Mouse (Mus musculus): ENCODE measurements around the gene Atp11a.

Atp11a gene

DNA sequence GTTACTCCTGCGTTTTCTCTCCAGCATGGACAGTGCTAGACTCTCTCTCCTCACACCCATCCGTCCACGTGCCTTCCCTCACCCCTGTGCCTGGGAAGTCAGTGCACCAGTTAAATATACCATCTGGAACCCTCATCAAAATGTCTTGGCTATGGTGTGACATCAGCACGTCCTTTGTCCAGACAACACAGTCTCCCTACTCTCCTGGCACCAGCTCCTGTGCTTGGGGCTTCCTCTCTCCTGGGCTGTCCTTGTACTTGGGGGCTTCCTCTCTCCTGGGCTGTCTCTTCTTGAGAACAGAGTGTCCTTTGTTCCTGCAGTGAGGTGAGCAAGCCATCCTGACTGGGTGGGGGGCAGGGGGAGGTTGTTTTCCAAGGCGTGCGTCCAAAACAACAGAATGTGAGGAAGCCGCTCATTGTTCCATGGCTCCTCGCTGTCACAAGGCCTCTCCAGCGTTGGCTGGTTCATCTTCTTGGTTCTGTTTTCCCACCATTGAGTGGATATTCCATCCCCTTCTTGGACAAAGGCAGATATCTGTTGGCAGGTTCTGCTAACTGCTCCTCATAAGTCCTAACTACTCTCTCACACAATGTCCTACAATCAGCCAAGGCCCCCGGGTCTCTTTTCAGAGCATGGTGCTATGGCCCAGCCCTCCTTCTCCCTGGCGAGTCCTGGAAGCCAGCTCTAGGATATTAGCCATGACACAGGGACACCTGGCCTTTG, 148.9 kb downstream of the Atp11a start:
- DNase-seq (ENCODE audit: low spot score in 2 of 2) = no peak

DNA sequence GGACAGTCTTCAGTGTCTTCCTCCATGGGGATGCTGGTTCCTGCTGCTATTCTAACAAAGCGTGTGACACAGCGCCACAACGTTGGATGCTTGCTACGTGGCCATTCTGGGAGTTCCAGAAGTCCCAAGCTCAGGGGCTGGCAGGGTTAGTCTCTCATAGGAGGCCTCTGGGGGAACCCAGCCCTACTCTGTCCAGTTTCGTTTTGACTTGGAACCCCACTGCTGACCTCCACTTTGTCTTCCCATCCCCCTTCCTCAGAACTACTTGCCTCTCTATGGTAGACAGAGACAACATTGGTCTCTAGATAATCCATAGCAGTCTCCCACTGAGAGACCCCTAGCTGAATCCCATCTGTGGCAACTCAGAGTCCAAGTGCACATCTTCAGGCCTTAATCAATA, 149.8 kb downstream of the Atp11a start:
- no peak for DNase-seq (ENCODE audit: low spot score in 2 of 2)

DNA sequence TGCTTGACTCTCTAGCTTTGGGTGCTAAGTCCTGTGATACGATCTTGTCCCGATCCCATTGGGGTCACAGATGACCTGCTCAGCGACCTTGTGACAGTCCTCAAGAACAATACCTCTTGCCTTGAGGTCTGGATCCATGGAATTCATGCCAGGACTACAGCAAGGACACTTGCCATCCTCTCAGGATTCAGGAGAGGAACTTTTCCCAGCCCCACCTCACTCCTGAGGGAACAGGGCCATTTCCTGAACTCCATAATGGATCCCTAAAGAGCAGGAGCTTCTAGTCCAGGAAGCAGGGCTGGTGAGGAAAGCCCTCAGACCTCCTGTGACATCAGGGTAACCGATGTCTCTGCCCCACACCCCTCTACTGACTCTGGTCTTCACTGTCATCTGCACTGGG, 150.9 kb downstream of the Atp11a start:
- DNase-seq (ENCODE audit: low spot score in 2 of 2) = no peak

DNA sequence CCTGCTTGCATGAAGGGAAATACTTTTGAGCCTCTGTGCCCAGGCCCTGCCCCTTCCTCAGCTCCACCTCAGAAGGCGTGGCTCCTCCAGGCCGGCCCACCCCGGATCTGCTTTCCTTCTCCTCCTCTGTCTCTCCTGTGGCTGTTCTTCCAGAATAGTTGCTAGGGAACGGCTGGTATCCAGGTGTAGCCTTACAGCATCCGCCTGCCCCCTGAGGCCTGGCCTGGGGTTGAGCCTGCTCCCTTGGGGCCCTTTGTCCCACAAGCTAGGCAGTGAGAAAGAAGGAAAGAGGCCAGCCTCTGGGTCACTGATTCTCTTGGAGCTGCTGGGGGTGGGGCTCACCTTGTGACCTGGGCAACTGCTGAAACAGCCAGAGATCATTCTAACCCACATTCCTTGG, 155.2 kb downstream of the Atp11a start:
- DNase-seq (ENCODE audit: low spot score in 2 of 2) = no peak

DNA sequence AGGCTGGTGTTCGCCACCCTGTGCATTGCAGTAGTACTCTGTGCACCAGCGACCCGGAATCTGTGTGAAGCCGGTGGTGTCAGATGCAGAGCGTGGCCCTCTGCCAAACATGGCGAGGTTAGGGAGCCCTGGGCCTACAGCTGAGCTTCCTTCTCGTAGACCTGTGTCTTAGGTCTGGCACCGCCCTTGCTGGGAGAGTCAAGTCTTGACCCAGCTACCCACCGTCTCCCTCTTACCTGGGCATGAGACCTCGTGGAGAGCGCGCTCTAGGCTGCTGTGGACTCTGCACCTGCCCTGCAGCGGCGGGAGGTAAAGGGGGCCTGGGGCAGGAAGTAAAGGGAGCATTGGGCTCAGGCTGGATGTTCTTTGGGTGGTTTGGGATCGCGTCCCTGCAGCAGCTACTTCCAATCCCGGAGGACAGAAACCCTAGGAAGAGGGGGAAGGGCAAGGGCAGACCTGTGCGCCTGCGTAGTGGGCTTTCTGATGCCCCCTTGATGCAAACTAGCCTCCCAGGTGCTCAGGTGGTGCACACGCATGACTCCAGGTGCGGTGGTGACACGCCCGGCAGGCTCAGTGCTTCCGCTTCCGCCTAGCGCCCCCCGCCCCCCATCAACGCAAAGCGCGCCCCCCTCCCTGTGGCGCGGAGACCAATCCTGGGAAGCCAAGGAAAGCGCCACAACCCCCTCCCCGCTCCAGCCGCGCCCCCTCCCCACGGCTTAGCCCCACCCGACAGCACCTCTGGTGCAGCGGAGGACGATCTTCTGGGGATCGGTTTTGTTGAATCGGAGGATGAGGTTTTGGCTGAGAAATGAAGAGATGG, 158.6 kb downstream of the Atp11a start:
- DNase-seq (ENCODE audit: low spot score in 2 of 2) = no peak

DNA sequence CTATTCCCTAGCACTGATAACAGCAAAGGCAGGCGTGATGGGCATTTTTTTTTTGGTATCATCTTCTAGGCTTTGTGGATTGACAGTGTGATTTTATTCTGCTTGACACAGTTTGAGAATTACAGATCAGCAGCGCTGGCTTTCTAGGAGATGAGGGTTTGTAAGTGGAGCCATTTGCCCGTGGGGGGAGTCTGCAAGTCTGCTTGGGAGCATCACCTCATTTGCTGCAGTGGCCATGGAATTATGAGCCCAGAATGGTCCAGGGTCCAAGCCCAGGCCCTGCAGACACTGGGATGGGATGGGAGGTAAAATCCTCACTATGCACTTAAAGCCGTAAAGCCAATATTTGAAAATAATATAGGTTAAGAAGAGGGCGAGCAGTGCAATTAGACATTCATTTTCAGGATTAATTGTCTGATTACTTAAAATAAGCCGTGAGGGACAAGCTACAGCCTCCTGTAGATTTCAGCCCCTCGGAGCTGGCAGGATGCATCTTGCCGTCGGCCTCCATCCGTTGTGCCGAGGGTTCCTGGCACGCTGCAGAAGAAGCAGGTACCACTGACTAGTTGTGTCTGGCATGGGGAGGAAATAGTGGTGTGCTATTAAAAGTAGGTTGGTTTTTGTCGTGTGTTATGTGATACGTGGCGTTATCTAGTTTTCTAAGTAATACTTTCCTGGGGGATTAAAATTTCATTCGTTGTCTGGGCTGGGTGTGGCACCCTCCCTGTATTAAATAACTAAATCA, 159.5 kb downstream of the Atp11a start:
- no peak for DNase-seq (ENCODE audit: low spot score in 2 of 2)

DNA sequence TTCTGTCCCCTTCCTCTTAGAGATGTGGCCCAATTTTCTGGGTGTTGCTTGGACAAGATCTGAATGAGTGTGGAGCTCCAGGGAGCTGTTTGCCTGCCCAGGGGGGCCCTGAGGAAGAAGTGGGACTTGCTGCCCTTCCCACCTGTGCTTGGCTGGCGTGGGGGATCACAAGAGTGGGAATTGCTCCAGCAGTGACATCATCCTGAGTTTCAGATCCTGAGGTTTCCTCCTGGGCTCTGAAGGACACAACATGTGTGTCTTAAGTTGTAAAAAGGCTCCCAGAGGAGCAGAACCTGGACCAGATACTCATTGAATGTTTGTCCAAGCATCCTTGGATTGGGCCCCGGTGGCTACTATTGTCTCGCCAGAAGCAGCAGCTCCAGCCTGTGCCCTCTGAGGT, 160.2 kb downstream of the Atp11a start:
- no peak for DNase-seq (ENCODE audit: low spot score in 2 of 2)

DNA sequence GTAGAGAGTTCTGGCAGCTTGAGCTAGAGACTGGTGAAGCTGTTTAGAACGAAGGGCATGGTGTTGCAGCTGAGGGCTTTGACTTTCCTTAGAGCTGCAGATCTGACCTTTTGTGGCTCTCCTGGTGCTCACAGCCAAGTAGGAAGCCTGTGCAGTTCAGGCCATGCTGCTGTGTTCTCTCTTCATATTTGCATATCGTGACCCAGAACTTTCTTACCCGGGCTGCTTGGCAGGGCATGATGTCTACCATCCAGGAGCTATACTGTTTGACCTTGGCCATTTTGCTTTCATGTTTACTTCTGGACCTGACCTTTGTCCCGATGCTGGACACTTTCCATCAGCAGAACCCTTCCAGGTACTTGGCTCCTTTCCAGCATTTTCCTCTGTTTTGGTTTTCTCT, 161.0 kb downstream of the Atp11a start:
- no peak for DNase-seq (ENCODE audit: low spot score in 2 of 2)
